Mouse (Mus musculus) left cerebral cortex, postnatal 14 days (tissue): ENCODE results near the gene Scarb2. TPM values are rescaled to one million over a fixed set of nuclear protein-coding genes. Genes with fewer than 3 reads are reported as not detected.

Source experiments
- DNase-seq, 2 experiments: peaks; one replicate each; pipeline ENCODE4 v3.0.0; 2021 to 2022; ENCODE audit warnings: low spot score in 2 of 2, mixed read lengths in 1 of 2
- intact Hi-C: fragments of 180-260 bp; cut with DNase I; formaldehyde crosslinking; loops from one replicate; pipeline ENCODE4 v1.15.1; 2025
- total RNA-seq, 2 experiments: library from RNA; stranded (reverse); gene quantifications; 2 replicates each; pipeline ENCODE4 v1.2.3; 2021

Scarb2 gene
- total RNA-seq, 2 experiments from 2014 or later, result 81.8 to 82.3 TPM

DNA sequence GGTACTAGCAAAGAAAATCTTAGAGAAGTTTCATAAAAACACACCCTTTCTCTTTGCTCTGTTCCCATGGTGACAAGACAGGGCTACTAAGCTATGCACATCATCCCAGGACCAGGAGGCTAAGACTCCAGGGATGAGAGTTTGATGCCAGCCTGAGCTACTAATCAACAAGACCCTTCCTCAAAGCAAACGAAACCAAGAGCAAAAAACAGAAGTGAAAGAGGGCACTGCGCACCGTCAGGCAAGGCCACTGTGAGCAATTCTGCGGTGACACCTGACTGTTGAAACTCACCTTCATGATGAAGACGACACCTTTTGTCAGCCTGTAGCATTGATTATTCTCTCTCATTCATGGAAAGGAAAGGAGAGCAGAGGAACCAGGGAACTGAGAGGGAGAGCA is 53.8 kb downstream of the Scarb2 start:
- DNase-seq, result no peak
- intact Hi-C loops, result no loop called here

DNA sequence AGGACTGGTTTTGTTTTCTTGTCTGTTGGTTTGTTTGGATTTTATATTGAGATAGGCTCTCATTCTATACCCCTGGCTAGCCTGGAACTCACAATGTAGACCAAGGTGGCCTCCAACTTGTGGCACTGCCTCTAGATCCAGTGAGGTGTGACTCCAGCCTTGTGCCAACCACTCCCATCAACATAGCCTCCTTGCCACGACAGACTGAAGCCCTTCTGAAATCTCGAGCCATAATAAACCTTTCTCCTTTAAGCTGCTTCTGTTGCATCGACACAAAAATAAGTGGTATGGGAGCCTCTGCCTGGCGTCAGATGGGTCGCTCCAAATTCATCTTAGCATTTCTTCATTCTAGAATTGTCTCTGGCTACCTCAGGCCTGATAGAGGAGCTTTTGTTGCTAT is 59.9 kb downstream of the Scarb2 start:
- no peak for DNase-seq
- intact Hi-C loops, result no loop called here

DNA sequence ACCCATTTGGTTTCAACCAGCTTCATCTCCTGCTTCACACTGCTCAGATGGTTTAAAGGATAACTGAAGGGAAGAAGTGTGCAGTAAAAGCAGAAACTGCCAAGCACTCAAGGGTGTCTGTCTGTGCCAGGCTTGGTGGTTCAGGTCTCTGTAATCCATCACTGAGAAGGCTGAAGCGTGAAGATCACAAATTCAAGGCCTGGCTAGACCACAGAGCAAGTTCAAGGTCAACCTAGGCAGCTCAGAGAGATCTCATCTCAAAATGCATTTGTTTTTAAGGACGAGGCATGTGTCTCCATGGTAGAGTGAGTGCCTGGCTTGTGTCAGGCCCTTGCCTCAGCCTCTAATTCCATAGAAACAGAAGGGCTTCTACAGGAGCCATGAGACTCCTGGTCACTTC is 61.6 kb downstream of the Scarb2 start:
- DNase-seq, result no peak
- intact Hi-C loops, result no loop called here

DNA sequence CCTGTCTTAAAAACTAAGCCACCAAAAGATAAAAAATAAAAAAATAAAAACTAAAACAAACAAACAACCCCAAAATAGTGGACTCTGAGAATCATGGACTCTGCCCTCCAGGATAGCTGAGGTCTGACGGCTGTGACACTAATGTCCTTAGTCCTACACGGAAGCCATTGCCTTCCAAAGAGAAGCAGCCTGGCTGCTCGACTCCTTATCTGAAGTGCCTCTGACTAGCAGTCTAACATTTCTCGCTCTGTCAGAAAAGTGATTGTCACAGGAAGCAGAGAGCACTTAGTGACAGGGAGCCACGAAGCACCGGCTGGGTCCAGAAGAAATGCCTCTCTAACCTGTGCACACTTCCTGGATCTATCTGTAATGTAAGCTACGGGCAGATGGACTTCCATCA is 63.7 kb downstream of the Scarb2 start:
- DNase-seq, result no peak
- intact Hi-C loops, result no loop called here

DNA sequence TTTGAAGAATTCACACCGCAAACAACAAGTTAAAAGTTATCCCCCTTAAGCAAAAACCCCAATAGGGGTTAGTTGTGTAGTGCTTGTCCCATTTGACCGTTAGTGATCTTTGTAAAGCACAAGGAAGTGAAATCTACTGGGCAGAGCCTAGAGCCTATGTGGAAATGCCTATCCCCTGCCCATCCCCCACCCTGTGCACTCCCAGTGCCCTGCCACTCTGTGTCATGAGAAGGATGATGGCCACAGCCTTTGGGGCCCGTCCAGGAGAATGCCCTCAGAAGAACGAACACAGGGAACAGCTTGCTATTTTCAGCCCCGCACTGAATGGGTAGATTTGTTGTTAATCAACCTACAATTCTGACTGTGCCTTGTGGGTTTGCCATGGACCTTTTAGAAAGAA is 65.1 kb downstream of the Scarb2 start:
- intact Hi-C loops, result no loop called here
- peak in 1 of 2 experiments; percentile 38 for DNase-seq

DNA sequence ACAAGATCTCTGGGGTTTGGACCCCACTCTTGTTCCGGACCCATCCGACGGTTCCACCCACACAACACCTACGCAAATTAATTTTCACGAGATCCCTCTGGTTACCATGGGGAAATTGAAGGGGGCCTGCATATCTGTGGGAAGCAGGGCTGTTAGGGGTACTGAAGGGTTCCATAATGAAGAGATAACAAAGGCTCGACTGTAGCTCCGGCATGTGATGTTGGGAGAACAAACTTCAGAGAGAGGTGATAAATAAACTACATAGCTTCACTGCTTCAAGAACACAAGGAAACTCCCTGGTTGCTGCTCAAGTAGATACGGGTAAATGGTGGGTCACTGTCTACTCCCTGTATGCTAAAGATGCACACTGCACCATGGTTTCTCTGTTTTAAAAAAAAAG is 68.1 kb downstream of the Scarb2 start:
- DNase-seq, result no peak
- intact Hi-C loops, result no loop called here

DNA sequence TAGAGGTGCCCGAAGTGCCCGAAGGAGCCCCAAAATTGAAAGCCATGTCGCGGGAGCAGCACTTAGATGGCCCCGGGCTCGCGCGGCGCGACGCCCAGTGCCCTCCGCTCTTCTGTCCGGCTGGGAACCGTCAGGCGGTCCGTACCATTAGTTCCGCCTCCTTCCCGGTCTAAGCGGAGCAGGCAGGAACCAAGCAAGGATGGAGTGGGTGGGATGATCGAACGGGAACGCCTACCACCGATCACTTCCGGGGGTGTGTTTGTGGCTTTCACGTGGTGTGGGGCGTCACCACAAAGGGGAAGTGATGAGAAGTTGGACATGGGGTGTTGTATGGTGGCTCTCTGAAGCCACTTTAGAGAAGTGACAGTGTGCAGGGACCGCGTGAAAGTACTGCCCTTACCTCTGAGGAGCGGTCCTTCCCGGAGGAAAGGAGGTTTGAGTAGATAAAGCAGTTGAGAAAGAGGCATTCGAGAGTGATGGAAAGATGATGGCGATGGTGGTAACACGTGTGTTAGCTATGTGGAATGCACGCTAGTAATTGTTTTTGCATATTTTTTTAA is 71.5 kb downstream of the Scarb2 start, which contains the start of gene Nup54:
TSS of gene Nup54 (minus strand) at position 195 of the 560 bp plus-strand sequence.
- intact Hi-C loops, result no loop called here
- peak; percentile 95 to 98 for DNase-seq

DNA sequence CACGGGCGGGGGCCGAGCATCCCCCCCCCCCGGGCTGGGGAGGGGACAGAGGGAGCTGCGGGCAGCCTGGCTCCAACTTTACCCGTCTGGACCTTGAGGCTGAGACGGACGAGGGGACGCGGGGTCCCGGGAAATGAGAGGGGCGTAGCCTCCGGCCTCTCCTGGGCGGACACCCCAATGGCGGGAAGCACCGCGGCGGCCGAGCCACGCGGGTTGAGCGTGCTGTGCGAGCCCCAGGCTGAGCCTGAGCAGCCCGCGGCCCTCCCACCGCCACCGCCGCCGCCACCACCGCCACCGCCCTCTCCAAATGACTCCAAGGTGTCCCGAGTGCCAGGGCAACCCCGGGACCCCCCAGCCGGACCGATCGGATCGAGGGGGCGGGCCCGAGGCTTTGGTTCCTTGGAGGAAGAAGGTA is 72.1 kb downstream of the Scarb2 start:
- intact Hi-C loops, result no loop called here

DNA sequence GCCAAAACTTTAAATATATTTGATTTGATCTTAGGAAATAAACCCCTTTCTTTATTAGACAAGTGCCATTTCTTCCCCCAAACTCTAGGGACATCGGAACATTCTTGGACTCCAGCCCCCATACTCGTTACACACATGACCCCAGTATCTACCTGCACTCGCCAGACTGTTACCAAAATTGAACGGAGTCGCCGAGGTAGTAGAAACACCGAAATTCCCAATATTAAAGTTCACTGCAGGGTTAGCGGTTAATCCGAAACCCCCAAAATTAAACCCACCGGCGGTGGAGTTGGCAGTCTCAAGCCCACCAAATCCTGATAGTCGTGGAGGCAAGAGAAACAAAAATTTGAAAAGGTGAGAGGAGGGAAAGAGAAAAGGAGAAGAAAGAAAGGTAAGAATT is 72.6 kb downstream of the Scarb2 start:
- intact Hi-C loops, result no loop called here
- DNase-seq, result no peak

More for the DNA sequence above, 72.1 kb downstream of the Scarb2 start:
- no peak for DNase-seq

DNA sequence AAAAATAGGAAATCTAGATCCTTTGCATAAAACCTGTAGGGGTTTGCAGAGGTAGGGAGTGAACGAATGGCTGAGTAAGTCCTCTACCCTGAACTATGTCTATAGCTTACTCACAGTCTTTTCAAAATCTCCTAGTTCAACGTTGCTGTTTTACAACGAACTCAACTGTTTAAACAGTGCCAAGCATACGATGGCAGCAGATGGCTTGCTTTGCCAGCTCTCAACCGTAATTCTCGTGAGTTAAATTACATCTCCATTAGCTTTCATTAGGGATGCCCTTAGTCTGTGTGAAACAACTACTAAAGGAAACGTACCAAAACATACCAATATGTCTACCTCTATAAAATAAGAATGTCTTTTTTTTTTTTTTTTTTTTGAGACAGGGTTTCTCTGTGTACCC is 75.0 kb downstream of the Scarb2 start:
- intact Hi-C loops, result no loop called here
- DNase-seq, result no peak

DNA sequence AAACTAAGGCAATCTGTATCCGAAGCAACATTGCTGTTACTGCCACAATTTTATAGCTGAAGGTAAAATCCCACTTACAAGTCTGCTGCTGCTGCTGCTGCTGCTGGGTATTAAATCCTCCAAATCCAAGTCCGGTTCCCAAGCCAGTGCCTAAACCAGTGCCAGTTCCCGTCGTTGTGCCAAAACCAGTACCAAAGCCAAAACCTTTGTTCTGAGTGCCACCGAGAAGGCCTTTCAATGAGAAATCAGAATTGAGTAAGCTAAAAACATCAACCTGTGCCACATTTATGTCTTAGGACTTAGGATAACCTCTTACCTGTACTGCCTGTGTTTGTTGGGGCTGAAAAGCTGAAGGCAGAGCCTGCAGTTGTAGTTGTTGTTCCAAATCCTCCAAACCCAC is 75.9 kb downstream of the Scarb2 start:
- peak in 1 of 2 experiments; percentile 11 for DNase-seq
- intact Hi-C loops, result no loop called here

DNA sequence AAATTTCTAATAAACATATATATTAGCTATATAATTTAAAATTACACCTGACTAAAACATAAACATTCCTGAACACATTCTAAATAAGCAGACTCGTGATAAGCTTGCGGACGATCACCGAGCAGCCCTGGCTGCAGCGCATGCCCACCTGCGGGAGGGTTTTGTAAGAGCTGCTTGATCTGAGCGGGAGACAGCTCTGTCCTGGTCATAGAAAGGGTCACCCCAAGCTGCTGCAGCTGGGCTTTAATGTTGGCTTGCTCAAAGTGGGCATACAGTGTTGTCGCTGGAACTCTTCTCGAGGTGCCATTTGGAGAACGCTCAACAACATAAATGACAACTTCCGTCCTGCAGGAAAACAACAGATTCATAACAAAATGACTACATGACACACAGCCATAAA is 82.5 kb downstream of the Scarb2 start:
- no peak for DNase-seq
- intact Hi-C loops, result no loop called here

DNA sequence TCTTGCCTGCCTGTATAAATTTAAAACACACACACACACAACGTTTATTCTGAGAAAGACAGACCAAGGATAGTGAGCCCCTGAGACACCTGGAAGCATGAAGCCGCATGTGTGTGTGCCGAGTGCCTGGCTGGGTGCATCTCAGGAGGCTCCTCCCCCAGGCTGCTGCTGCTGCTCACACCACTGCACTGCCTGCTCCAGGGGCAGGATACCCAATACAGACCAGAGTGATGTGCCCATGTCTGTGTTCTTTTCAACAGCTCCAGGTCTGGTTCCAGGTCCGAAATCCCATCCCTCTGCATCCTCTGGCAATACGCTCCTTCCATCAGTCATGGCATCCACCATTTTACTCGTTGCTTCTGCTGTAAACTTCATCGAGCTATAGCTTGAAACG is 92.7 kb downstream of the Scarb2 start:
- intact Hi-C loops, result no loop called here
- DNase-seq, result no peak

DNA sequence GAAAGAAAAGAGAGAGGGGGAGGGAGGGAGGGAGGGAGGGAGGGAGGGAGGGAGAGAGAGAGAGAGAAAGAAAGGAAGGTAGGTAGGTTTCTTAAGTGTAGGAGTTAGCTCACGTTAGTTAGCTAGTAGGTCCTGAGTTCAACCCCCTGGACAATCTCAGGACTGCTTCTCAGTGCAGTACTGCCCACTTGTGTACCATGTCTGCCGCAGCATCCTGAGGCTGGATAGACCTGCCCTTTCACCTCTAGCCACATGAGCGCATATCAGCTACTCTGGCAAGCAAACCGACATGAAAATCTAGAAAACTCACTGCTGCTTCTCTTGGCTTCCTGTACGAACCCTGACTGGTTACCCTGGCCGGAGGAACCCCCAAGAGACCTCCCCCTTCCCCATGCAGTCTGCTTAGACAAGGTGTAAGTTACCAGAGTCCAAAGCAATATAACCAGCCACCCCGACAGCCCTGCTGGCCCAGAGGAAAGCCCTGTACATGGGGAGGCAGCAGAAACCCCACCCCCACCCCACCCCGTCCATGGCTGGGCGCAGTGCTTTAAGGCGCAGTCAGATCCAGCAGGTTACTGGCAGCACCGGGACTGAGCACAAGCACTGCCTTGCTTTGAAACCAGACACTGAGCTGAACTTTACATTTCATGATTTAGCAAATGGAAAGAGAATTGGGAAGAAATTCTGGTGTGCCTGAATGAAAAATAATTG is 93.2 kb downstream of the Scarb2 start:
- no peak for DNase-seq
- intact Hi-C loops, result no loop called here

DNA sequence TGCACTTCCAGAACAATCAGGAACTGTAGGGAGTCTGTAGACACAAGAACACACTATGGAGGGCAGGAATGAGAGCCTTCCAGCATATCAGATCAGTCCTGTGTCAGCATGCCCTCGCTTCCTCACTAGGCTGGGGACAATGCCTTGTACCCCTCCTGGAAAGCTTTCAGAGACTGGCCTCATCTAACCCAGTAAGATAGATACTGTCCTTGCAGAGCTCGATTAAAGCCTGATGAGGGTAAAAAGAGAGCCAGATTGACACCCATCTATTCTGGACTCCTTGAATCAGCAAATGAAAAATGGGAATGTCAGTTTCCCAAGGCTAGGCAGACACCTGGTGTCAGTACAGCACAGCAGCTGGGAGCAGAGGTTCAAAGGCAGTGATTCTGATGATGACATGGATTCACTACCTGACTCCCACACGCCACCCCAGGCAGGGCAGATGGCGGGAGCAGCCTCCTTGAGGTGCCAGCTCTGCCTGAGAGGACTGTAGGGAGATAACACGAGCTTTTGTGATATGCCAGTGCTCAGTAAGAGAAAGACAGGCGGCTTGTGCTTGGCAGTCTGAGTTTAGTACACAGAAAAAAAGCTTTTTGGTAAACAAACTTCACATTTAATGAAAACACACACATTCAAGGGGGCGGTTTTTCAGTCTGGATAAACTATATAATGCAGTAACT is 95.0 kb downstream of the Scarb2 start:
- intact Hi-C loops, result no loop called here
- DNase-seq, result no peak

DNA sequence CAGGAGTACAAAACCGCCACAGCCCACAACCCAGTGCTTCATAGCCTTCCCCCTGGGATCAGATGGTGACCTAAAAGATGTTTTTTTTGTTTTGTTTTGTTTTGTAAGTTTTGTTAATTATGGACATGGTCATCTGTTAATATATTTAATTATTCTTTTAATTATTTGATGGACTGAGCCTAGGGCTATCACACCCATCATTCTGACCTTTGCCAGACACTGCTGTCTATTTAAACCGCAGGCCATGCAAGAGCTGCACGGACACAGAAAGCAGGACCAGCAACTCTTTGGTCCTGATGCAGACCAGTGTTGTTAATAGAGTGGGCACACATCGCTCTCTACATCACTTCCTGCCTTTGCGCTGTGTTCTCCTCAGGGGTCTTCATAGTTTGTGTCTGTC is 96.1 kb downstream of the Scarb2 start:
- no peak for DNase-seq
- intact Hi-C loops, result no loop called here

DNA sequence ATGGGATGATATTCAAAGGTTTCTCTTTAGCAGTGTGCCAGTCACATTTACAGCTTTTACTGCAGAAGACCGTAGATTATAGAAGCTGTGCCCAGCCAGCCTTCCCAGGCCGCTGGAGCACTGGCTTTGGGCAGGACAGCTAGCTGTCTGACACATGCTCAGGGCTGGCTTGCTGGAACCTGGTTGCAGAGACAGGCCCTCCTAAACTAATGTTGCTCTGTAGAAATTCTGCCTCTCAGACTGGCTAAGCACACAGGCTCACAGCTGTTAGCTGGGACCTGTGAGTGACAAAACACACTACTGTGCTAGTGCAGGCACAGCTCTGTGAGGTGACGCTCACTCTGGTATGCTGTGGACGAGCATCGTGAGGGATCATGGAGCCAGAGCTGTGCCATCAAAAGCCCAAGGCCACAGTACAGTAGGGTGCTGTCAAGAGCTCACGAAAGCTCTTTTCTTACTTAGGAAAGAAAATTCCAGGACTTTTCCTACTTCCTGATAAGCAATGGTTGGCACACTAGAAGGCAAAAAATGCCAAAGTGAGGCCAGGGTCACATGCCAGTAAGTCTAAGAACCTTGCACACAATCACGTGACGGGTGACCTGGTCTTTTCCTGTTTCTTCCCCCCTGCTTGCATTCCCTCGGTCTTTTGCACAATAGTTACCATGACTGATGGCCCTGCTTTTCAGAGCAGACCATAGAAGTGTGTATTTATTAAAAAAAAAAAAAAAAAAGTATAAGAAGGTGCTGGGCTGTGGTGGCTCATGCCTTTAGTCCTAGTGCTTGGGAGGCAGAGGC is 97.1 kb downstream of the Scarb2 start:
- DNase-seq, result no peak
- intact Hi-C loops, result no loop called here

DNA sequence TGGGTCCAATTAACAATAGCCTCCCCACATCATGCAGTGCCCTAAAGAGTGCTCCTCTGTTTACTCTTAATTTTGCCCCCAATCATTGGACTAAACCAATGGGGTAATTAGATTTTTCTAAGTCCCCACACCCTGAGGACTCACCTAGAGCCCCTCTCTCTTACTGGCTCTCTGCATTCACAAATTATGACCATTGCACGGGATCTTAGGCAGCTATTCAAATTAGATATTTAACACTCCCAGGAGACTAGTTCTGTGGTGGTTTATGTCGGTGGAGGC is 102.3 kb downstream of the Scarb2 start:
- intact Hi-C loops, result no loop called here
- no peak for DNase-seq

DNA sequence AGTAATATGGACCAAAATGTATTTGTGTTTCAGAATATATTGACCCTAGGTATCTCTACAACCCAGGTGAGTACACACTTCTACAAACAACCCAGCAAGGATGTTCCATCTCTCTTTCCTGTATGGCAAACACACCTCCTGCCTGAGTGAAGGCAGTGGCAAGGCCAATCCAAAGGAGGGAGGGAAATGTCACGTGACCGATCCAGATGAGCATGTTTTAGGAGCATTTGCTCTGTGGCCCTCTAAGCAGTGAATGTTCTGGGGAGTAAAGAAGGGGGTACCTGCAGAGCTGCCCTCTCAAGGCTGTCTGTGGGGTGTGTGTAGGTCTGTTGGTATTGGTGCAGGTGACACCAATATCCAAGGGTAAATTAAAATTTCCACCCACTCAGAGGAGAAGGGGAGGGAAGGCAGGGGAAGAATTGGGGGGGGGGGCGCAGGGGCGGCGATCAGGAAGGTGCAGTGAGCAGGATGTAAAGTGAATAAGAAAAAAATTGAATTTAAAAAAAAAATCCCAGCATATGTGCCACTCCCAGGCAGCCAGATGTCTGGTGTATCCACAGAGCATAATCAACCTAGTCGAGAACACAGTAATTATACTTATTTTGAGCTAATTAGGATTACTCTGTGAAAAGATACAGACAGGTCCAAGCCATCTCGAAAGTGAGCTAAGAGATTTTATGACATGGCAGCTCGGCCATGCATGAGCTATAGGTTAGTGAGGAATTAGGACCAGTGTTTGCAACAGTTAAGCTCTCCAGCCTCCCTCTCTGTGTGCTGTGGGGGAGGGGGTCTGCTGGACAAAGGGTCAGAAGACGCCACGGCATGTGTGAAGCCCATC is 102.9 kb downstream of the Scarb2 start:
- intact Hi-C loops, result no loop called here

DNA sequence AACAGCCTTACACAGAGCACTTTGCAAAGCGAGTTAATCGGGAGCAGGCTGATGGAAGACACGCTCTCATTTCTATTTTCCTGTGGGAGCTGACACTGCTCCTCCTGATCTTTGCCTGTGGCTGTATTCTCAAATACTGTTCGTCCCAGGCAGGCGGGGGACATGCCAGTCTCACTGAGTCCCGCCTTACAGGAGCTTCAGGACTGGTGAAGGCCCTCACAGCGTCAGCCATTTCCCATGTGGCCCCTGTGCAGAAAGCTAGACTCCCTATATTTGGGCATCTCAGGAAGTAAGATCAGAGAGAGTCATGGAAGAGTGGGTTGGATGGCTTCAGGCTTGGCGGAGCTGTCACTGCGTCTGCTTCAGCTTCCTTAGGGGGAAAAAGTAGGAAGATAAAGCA is 103.8 kb downstream of the Scarb2 start:
- no peak for DNase-seq
- intact Hi-C loops, result no loop called here

More for the DNA sequence above, 102.9 kb downstream of the Scarb2 start:
- DNase-seq, result no peak
